Mouse (Mus musculus): ENCODE data around the gene Dock8.
"Not testable (repeated sequence)": the region's sequence is repeated elsewhere in the genome, so short reads cannot be mapped to it uniquely, and the experiment has no call there.

Dock8 gene

GRCm38 (mm10) chr19:25000153-25000552 lies 819 bp downstream of the Dock8 start:
- DNase-seq: no peak

- no peak for DNase-seq
These were observed 2.7 kb downstream of the Dock8 start for GRCm38 (mm10) chr19:25002032-25002431.

GRCm38 (mm10) chr19:25002828-25003227 lies 3.5 kb downstream of the Dock8 start:
- DNase-seq: no peak

GRCm38 (mm10) chr19:25003810-25004209 lies 4.5 kb downstream of the Dock8 start:
- DNase-seq: no peak

- no peak for DNase-seq
These were observed 7.4 kb downstream of the Dock8 start for GRCm38 (mm10) chr19:25006686-25007085.

GRCm38 (mm10) chr19:25008509-25008908 lies 9.2 kb downstream of the Dock8 start:
- no peak for DNase-seq

- DNase-seq: no peak
These were observed 23.4 kb downstream of the Dock8 start for GRCm38 (mm10) chr19:25022766-25023165.

GRCm38 (mm10) chr19:25031765-25032164 lies 32.4 kb downstream of the Dock8 start:
- no peak for DNase-seq

- not testable (repeated sequence) for DNase-seq
These were observed 33.7 kb downstream of the Dock8 start for GRCm38 (mm10) chr19:25033008-25033407.

- no peak for DNase-seq
These were observed 36.5 kb downstream of the Dock8 start for GRCm38 (mm10) chr19:25035825-25036224.

GRCm38 (mm10) chr19:25036784-25037183 lies 37.5 kb downstream of the Dock8 start:
- no peak for DNase-seq

GRCm38 (mm10) chr19:25037249-25037648 lies 37.9 kb downstream of the Dock8 start:
- DNase-seq: no peak

- DNase-seq: no peak
These were observed 39.0 kb downstream of the Dock8 start for GRCm38 (mm10) chr19:25038293-25038692.

- peak; percentile 5 for DNase-seq
These were observed 41.9 kb downstream of the Dock8 start for GRCm38 (mm10) chr19:25041209-25041608.

GRCm38 (mm10) chr19:25042973-25043372 lies 43.6 kb downstream of the Dock8 start:
- DNase-seq: no peak

- DNase-seq: no peak
These were observed 44.7 kb downstream of the Dock8 start for GRCm38 (mm10) chr19:25044057-25044456.

- no peak for DNase-seq
These were observed 53.0 kb downstream of the Dock8 start for GRCm38 (mm10) chr19:25052355-25052754.

- DNase-seq: no peak
These were observed 53.8 kb downstream of the Dock8 start for GRCm38 (mm10) chr19:25053152-25053551.

GRCm38 (mm10) chr19:25055025-25055424 lies 55.7 kb downstream of the Dock8 start:
- no peak for DNase-seq

- DNase-seq: no peak
These were observed 56.2 kb downstream of the Dock8 start for GRCm38 (mm10) chr19:25055559-25055958.

GRCm38 (mm10) chr19:25056224-25056623 lies 56.9 kb downstream of the Dock8 start:
- no peak for DNase-seq

- DNase-seq: no peak
These were observed 58.5 kb downstream of the Dock8 start for GRCm38 (mm10) chr19:25057826-25058225.

GRCm38 (mm10) chr19:25059847-25060364 lies 60.6 kb downstream of the Dock8 start:
- no peak for DNase-seq

- DNase-seq: no peak
These were observed 61.0 kb downstream of the Dock8 start for GRCm38 (mm10) chr19:25060375-25060774.

GRCm38 (mm10) chr19:25062188-25062856 lies 63.0 kb downstream of the Dock8 start:
- DNase-seq: no peak

All from right cerebral cortex, adult 18-20 months (tissue).